Mouse (Mus musculus) T-helper 17 cell (primary cell): ENCODE results near the gene Lgals8.

Experiments used
- in situ Hi-C, 2 experiments: fragments of 300-600 bp; cut with MboI, MseI; formaldehyde crosslinking; loops; 1 replicate in 1 of 2; 2 replicates in 1 of 2; pipeline ENCODE4 v1.15.1; 2025; ENCODE audit warnings: high pct_unique_total_duplicates in 2 of 2

Lgals8 gene

DNA sequence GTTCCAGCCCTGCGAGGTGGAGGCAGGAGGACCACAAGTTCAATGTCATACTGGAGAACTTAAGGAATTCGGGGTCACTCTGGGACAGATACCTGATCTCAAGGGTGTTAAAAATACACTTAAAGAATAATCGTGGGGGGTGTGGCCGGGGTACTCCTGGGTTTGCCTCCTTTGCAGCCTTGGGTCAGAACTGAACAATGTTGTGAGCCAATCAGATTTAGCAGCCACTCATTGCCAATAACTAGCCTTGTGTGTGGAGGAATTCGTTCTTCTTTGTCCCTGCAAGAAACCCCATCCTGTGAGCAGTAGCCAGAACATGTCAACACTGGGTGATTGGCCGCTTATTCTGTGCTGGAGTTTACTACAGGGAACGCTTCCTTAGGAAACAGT, 3.0 kb downstream of the Lgals8 start:
- in situ Hi-C loops: loop anchor here in 1 of 2 experiments (5.0 kb wide), 1 partner anchor 101 kb away; no protein-coding TSS in a partner anchor

DNA sequence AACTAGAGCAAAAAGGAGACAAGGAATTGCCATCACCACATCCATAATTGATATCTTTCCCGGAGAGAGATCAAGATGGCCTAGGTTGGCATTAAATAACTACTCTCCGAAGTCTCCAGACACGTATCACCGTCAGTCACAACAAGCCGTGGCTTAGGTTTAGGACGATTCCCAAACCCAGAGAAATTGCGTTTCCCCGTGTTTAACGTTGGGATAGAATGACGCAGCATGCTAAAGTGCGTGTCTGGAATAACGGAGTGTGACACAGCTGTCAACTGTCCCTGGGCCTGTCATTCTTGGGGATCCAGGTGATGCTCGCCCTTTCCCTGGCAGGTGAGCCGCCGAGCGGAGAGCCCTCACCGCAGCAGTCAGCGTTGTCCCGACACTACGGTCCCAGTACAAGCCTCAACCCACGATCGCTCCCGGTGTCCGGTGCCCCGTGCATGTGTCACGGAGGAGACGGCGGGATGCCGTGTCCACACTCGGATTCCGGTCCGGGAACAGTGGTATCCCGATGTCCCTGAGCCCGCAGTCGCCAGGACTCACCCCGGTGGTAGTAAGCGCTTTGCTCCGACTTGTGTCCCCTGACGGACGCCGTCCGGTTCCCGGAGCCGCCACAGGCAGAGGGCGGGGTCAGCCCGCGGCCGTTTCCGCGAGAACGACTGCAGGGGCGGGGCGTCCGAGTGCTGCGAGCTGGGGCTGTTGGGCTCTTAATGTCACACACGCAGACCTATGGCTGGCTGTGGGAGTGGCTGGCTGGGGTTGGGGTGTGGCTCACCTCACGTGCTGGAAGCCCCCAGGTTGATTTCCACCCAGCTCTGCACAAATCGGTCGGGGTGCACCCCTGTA, 3.6 kb downstream of the Lgals8 start:
- in situ Hi-C loops: loop anchor here in 1 of 2 experiments (5.0 kb wide), 1 partner anchor 101 kb away; no protein-coding TSS in a partner anchor

DNA sequence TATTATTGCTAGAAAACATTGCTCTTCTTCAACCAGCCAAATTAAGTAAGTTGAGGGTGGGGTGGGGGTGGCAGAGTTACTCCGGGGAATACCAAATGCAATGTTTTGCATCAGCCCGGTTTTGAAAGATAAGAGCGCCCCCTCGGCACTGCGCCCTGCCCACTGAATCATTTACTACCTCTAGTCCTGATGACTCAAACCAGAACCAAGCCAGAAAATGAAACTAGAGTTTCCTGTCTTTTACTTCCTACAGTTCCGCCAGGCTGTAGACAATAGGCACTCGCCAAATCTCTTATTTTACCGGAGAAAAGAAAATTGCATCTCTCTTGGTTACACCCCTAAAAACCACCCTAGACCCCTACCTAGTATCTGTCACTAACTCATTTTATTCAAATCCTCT, 4.3 kb downstream of the Lgals8 start:
- in situ Hi-C loops: loop anchor here in 1 of 2 experiments (5.0 kb wide), 1 partner anchor 102 kb away; no protein-coding TSS in a partner anchor

DNA sequence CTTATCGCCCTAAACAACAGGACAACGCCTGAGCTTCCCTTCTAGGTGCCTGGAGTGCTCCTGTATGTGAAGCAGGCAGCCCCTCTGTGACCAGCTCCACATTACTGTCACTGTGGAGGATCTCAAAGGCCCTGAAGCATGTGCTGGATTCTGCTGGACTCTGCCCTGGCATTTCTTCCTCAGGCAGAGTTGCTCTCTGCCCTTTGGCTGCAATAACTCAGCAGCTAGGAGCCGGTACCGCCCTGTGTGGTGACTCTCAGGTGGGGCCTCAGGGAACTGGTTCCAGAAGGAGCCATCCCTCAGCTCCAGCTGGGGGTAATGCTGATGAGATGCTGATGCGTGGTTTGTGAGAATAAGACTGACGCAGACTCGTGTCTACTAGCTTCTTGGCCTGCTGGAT, 8.0 kb downstream of the Lgals8 start:
- in situ Hi-C loops: no loop called here

DNA sequence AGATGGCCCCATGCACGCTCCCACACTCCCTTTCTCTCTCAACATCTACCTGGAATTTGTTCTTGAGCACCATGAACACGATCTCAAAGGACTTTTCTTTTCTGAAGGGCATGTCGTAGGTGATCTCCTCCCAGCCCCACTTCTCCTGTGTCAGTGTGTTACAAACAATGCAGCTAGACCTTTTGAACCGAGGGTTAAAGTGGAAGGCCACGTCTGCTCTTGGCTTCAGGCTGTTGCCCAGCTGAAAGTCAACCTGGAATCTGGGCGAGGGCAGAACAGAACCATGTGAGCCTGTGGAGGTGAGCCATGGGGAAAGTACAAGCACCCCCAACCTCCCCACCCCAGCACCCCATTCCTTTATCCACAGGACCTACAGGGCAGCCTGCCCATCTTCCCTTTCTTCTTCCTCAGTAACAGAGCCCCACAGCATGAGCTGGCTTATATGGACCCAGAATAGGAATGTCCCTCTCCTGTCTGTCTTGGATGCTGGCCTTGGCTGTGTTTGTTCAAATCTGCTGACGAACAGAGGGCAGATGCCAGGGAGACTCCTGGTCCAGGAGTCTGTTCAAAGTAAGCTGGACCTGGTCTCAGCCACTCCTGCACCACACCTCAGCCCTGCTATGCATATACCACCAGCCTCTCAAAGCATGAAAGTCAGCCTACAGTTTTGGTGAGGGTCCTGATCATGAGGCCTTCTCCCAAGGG, 9.9 kb downstream of the Lgals8 start:
- in situ Hi-C loops: no loop called here

DNA sequence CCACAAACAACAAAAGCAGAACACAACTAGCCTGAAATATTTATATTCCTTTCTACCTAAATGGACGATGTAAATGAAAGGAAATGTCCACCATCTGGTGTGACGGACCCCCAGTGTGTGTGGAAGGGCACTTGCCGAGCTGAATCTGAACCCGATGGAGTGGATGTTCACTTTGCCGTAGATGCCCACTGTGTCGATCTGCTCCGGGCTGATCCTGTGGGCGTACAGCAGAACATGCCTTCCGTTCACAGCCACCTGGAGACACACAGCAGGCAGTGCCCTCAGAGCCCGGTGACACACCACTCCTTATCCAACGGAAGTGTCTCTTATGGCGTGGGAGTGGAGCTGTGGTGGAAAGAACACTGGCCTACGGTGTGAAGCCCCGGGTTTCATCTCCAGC, 11.6 kb downstream of the Lgals8 start:
- in situ Hi-C loops: no loop called here

DNA sequence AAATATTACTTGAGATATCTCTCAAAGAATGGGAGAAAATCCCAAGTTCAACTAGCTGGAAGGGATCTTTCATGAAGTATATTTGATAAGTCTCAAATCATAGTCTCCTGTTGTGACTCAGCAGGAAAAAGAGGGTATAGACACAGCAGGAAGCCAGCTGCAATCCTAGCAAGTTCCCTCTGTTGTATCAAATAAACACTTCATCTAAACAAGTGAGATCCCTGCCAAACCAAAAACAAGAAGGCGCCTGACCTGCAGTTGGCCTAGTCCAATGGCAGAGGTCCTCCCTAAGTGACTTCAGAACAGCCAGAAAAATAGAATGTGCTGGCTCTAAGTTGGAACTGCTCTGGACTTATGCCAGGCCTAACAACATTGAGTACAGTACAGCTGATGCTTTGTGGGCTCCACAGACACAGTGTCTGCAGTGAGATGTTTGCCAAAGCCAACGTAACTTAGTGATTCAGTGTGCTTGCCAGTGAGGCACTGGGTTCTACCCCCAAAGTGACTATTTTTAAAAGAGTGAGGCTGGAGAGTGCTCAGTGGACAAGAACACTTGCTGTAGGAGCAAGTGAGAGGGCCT, 22.6 kb downstream of the Lgals8 start:
- in situ Hi-C loops: no loop called here

DNA sequence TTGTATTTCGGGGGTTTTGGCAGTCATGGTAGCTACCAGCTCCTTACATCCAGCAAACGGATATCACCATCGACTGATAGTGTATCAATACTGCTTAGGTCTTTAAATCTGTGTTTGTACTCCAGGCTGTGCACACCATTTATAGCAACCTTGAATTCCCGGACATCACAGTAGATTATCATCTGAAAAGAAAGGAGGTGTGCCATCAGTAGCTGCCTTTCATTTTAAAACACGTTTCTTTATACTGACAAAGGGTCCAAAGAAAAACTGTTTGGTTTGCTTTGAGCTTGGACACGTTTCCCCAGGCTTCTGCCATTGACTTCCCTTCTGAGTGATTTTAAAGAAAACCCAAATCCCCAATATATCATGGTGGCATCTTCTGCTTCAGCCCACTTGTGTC, 23.9 kb downstream of the Lgals8 start:
- in situ Hi-C loops: no loop called here

DNA sequence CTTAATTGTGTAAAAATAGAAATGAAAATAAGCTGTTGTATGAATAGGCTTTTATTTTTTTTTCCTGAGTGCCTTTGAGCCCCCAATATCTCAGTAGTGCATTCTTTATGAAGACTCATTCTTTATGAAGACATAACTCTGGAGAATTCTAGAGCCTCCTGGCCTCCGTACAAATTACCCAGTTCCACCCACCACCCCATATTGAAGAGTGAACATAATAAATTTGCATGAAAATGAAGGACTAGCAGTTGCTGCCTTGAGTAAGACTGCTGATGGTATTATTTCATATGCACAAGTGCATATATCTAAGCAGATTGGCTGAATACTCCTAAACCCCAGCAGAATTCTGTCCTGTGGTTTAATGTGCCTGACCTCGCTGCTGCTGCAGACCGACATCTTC, 25.2 kb downstream of the Lgals8 start:
- in situ Hi-C loops: no loop called here

DNA sequence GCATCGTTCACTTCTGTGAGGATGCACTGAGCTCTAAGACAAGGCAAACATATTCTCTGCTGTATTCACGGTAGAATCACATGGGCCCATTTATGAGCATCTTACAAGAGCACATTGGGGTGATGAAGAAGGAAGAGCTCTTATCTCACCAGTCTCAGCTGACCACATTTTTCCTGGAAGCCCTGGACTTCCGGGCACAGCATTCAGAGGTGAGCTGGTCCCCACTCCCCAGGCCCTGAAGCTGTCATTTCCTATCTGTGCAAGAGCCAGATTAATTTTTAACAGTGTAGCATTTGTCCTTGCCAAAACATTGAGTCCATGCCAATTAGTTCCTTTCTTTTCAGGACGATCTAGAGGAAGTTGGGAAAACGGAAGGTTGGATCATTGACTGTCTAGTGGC, 30.9 kb downstream of the Lgals8 start:
- in situ Hi-C loops: no loop called here

DNA sequence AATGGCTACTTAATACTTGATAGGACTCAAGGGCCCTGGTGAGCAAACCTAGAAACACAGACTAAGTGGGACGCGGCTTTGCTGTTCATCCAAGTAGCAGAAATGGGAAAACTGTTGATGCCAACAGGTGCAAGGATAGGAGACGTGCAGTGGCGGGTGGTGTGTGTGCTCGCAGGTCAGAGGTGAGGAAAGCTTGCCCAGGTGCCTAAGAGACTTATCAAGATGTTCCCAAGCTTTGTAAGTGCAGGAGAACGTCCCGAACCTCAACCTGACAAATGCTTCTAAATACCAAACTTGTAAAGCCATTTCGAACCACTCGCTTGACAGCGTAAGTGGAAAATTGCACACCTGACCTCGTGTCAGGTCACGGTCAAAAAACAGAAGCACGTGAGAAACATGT, 36.2 kb downstream of the Lgals8 start:
- in situ Hi-C loops: no loop called here

DNA sequence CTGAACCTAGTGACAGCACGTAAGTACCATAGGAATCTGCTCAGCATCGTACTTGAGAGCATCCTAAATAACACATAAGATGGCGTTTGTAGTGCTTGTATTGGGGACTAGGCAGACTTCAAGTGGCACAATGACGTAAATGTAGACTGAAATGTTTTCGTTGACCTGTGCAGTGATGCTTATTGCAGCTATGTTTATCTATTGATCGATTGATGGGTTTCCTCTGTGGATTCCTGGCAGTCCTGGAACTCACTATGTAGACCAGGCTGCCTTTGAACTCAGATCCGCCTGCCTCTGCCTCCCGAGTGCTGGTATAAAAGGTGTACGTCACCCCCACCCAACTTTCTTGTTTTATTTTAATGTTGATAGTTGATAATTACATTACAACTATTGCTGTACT, 44.1 kb downstream of the Lgals8 start:
- in situ Hi-C loops: loop anchor here (25.0 kb wide), 2 partner anchors 1317 to 1567 kb away; no protein-coding TSS in a partner anchor

DNA sequence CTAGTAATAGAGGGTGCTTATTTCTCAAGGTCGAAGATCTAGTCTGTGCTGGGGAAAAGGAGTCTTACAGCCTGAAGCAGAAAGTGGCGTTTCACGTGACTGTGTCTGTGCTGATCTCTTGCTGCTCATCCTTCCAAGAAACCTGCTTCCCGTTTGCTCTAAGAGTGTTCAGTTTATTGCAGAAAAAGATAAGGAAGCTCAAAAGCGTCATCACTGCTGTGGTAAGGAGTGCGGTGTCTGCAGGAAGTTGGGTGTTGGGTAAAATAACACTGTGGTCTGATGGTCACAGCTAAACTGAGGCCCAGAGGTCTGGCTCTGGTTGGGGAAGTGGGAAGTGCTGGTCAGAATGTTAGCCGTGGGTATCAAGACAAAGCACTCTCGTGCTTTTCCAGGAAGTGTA, 52.7 kb downstream of the Lgals8 start:
- in situ Hi-C loops: loop anchor here (25.0 kb wide), 2 partner anchors 1325 to 1575 kb away; no protein-coding TSS in a partner anchor

DNA sequence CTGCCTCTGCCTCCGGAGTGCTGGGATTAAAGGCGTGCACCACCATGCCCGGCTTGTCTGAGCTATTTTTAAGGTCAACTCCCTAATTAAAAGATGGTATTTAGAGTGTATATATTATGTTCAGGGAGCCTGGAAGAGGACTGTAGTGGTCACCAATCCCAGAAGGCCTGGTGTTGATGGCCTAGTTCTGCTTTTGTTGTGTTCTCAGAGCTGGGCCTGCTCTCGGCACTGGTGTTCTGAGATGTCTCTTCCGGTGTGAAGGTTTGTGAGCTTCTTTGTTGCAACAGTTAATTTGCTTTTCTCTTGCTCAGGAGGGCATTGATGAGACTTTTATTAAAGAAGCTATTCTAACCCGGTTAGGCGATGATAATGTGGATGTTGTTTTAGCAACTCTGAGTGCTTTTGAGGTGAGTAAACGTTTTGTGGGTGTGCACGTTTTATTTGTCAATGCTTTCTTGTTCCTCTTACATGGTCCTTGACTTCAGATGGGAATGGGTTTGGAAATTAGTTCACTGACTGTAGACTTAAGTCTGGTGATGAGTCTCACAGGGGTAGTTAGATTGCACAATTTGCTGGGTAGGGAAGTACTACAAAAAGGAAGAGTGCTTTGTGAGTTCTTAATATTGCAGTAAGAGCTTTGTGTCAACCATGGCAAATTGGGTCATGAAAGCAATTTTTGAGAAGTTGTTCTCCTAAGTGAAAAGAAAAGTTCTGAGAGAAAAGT, 56.2 kb downstream of the Lgals8 start:
- in situ Hi-C loops: loop anchor here (25.0 kb wide), 2 partner anchors 1329 to 1579 kb away; no protein-coding TSS in a partner anchor

DNA sequence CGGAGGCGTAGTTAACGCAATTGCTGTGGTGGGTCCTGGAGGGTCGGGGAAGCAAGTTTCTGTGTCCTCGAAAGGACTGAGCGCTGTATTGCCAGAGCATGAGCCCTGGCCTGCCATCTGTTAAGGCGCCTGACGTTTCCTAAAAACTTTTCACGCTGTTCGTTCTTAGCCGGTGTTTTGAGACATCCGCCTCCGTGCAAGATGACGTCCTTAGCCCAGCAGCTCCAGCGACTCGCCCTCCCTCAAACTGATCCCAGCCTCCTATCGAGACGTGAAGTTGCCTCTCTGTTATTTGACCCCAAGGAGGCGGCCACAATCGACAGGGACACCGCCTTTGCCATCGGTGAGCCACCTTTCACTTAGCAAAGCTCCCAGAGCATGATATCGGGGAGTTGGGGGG, 69.2 kb downstream of the Lgals8 start:
- in situ Hi-C loops: no loop called here

DNA sequence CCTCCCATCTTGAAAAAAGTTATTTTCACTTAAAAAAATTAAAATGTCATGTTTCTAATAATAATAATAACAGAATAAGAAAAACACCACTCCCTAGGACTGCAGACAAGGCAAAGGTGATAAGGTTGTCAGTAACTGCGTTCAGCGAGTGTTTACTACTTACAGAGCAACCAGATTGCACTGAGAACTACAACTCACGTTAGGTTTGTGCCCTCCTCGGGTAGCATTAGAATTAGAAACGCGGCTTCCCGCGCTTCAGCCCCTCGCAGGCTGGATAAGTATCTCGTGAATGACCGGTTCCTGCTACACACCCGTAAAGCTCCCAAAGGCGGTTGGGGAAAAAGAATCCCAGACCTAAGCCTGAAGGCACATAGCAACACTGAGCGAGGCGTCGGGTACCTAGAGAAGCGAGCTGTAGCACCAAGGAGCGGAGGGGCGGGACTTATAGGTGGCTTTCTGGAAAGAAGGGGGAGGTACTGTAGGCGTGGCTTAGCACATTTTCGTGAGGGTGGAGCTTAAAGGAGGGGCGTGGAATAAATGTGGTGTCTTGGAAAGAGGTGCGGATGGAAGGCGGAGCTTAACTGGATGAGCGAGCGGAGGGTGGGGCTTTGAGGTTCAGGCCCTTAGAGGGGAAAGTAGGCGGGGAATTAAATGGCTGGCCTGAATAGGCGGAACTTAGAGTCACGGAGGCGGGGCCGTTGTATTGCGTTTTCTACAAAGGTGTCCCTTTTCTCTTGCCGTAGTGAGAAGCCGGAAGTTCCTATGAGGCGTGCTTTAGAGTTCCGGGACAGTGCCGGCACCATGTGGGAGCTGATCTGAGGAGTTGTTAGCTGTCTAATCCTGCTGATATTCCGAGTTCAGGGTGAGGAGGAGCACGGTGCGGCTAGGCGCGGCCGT, 69.9 kb downstream of the Lgals8 start, which contains the start of gene Heatr1:
TSS of gene Heatr1 (plus strand) at position 419 of the 897 bp plus-strand sequence.
- in situ Hi-C loops: loop anchor here in 1 of 2 experiments (5.0 kb wide), 1 partner anchor 178 kb away; no protein-coding TSS in a partner anchor
